Mouse (Mus musculus): ENCODE measurements around the gene Pop4. TPM values are rescaled to one million over a fixed set of nuclear protein-coding genes. Genes with fewer than 3 reads are reported as not detected.

Pop4 gene
- polyA plus RNA-seq, 1 experiment, result 44.0 TPM

GRCm38 (mm10) chr7:38251494-38252216 lies 19.6 kb downstream of the Pop4 start:
- Histone ChIP-seq H3K27ac (ENCODE audit: insufficient read depth, low read length) (no peak overlapping the region), H3K4me1 (ENCODE audit: control insufficient read depth, insufficient read depth, low read length) (no peaks in the 10 kb centered on the region), H3K4me3 (ENCODE audit: insufficient read depth, low read length) (no peak overlapping the region)
- no peak for TF ChIP-seq POLR2A (IDR thresholded peaks at IDR 0.05; ENCODE audit: low read depth, low read length)
- TF ChIP-seq CTCF (IDR thresholded peaks at IDR 0.05; ENCODE audit: borderline replicate concordance, insufficient read depth, low read length), result no peak

- Histone ChIP-seq H3K4me3 (ENCODE audit: insufficient read depth, low read length) (no peak overlapping the region), H3K27ac (ENCODE audit: insufficient read depth, low read length) (no peak overlapping the region), H3K4me1 (ENCODE audit: control insufficient read depth, insufficient read depth, low read length) (no peaks in the 10 kb centered on the region)
- TF ChIP-seq CTCF (IDR thresholded peaks at IDR 0.05; ENCODE audit: borderline replicate concordance, insufficient read depth, low read length) (no peak), POLR2A (IDR thresholded peaks at IDR 0.05; ENCODE audit: low read depth, low read length) (no peak)
Measured at GRCm38 (mm10) chr7:38242417-38242816, 28.8 kb downstream of the Pop4 start.

GRCm38 (mm10) chr7:38237140-38237539 lies 34.1 kb downstream of the Pop4 start:
- Histone ChIP-seq H3K4me3 (ENCODE audit: insufficient read depth, low read length) (no peak overlapping the region), H3K4me1 (ENCODE audit: control insufficient read depth, insufficient read depth, low read length) (0 out of 2 replicates have a peak, but pooled peaks cover 2% of the 10 kb centered on the region), H3K27ac (ENCODE audit: insufficient read depth, low read length) (no peak overlapping the region)
- TF ChIP-seq CTCF (IDR thresholded peaks at IDR 0.05; ENCODE audit: borderline replicate concordance, insufficient read depth, low read length) (no peak), POLR2A (IDR thresholded peaks at IDR 0.05; ENCODE audit: low read depth, low read length) (no peak)

- H3K27ac ChIP-seq (ENCODE audit: insufficient read depth, low read length), result no peak overlapping the region
- TF ChIP-seq POLR2A (IDR thresholded peaks at IDR 0.05; ENCODE audit: low read depth, low read length) (no peak), CTCF (IDR thresholded peaks at IDR 0.05; ENCODE audit: borderline replicate concordance, insufficient read depth, low read length) (no peak)
- H3K4me3 ChIP-seq (ENCODE audit: insufficient read depth, low read length), result no peak overlapping the region
- H3K4me1 ChIP-seq (ENCODE audit: control insufficient read depth, insufficient read depth, low read length), result 0 out of 2 replicates have a peak, but pooled peaks cover 2% of the 10 kb centered on the region
Measured at GRCm38 (mm10) chr7:38236400-38237105, 34.7 kb downstream of the Pop4 start.

GRCm38 (mm10) chr7:38230285-38230684 lies 40.9 kb downstream of the Pop4 start:
- TF ChIP-seq POLR2A (IDR thresholded peaks at IDR 0.05; ENCODE audit: low read depth, low read length) (peak; percentile 61; the same call in 1 of the 2 replicates), CTCF (IDR thresholded peaks at IDR 0.05; ENCODE audit: borderline replicate concordance, insufficient read depth, low read length) (no peak)
- H3K27ac ChIP-seq (ENCODE audit: insufficient read depth, low read length), result peak overlapping the region; percentile 97
- H3K4me3 ChIP-seq (ENCODE audit: insufficient read depth, low read length), result no peak overlapping the region
- peaks cover 9% of the 10 kb centered on the region for H3K4me1 ChIP-seq (ENCODE audit: control insufficient read depth, insufficient read depth, low read length)

GRCm38 (mm10) chr7:38228329-38228728 lies 42.9 kb downstream of the Pop4 start:
- TF ChIP-seq CTCF (IDR thresholded peaks at IDR 0.05; ENCODE audit: borderline replicate concordance, insufficient read depth, low read length), result no peak
- TF ChIP-seq POLR2A (IDR thresholded peaks at IDR 0.05; ENCODE audit: low read depth, low read length), result no peak
- peak overlapping the region; percentile 67 for H3K27ac ChIP-seq (ENCODE audit: insufficient read depth, low read length)
- H3K4me3 ChIP-seq (ENCODE audit: insufficient read depth, low read length), result no peak overlapping the region
- H3K4me1 ChIP-seq (ENCODE audit: control insufficient read depth, insufficient read depth, low read length), result peaks cover 11% of the 10 kb centered on the region

GRCm38 (mm10) chr7:38227900-38228298 lies 43.3 kb downstream of the Pop4 start, which contains the start of gene Plekhf1:
Gene Plekhf1 (minus strand): TSS chr7:38228016.
- Histone ChIP-seq H3K4me1 (ENCODE audit: control insufficient read depth, insufficient read depth, low read length) (peaks cover 11% of the 10 kb centered on the region), H3K4me3 (ENCODE audit: insufficient read depth, low read length) (peak within 1 kb of the TSS; percentile 78), H3K27ac (ENCODE audit: insufficient read depth, low read length) (peak within 1 kb of the TSS; percentile 87)
- TF ChIP-seq CTCF (IDR thresholded peaks at IDR 0.05; ENCODE audit: borderline replicate concordance, insufficient read depth, low read length) (no peak), POLR2A (IDR thresholded peaks at IDR 0.05; ENCODE audit: low read depth, low read length) (peak; percentile 93)

- H3K4me3 ChIP-seq (ENCODE audit: insufficient read depth, low read length), result peak overlapping the region; percentile 78
- TF ChIP-seq CTCF (IDR thresholded peaks at IDR 0.05; ENCODE audit: borderline replicate concordance, insufficient read depth, low read length) (no peak), POLR2A (IDR thresholded peaks at IDR 0.05; ENCODE audit: low read depth, low read length) (peak; percentile 72)
- peak overlapping the region; percentile 87 for H3K27ac ChIP-seq (ENCODE audit: insufficient read depth, low read length)
- peaks cover 9% of the 10 kb centered on the region for H3K4me1 ChIP-seq (ENCODE audit: control insufficient read depth, insufficient read depth, low read length)
Measured at GRCm38 (mm10) chr7:38227181-38227899, 43.9 kb downstream of the Pop4 start.

- H3K4me3 ChIP-seq (ENCODE audit: insufficient read depth, low read length), result peak overlapping the region; percentile 78
Measured at GRCm38 (mm10) chr7:38226226-38226625, 45.0 kb downstream of the Pop4 start.

More at GRCm38 (mm10) chr7:38226226-38226625, 45.0 kb downstream of the Pop4 start:
- peak overlapping the region; percentile 87 for H3K27ac ChIP-seq (ENCODE audit: insufficient read depth, low read length)
- H3K4me1 ChIP-seq (ENCODE audit: control insufficient read depth, insufficient read depth, low read length), result peaks cover 9% of the 10 kb centered on the region
- TF ChIP-seq POLR2A (IDR thresholded peaks at IDR 0.05; ENCODE audit: low read depth, low read length) (no peak), CTCF (IDR thresholded peaks at IDR 0.05; ENCODE audit: borderline replicate concordance, insufficient read depth, low read length) (no peak)

All from embryonic fibroblast, embryonic 13.5 days (primary cell).